9 mouse cellular contexts compared by ENCODE assay signal in the genomic region with DNA sequence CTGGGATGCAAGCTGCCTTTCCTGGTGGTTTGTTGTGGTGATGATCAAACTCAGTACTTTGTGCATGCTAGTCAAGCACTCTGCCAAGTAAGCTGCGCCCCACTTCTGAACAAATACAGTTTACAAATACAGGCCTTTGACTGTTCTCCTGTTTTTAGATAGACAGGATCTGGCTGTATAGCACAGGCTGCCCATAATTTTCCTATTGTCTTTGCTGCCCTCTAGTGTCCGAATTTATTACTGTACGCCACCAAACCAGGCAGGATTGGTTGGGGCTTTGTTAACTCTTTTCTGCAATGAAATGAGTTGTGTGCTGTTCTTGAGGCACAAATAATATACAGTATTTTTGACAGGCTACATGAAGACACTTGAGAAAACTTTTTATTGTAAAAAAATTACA. TPM values are rescaled to one million over a fixed set of nuclear protein-coding genes. Genes with fewer than 3 reads are reported as not detected.
A peak's percentile ranks its signal among the peaks of the same experiment; 100 is the strongest.
DNase-seq lines count a peak whose midpoint lies in the region; ATAC-seq and TF ChIP-seq lines count a peak whose summit lies in the region.
"Had no signal": no experiment of that assay in that cellular context is flagged by ENCODE, and none has a peak within 500 bp of the region (broad histone marks: within the 10 kb centered on the region; RNA-seq: fewer than 3 reads in every experiment).

No protein-coding gene starts in this region.

- H3K4me2 ChIP-seq in lung, postnatal 0 days (replicated peaks; ENCODE audit: low read depth, low read length): no peak overlapping the region

- peak; percentile 14 for DNase-seq in A20 (ENCODE audit: low read depth, low spot score)
- DNase-seq in MN1 (ENCODE audit: low spot score): peak; percentile 22
- peak; percentile 67 to 75 for DNase-seq in cerebellum, postnatal 10 days
- peak; percentile 4 to 39 for DNase-seq in frontal cortex, postnatal 10 days (ENCODE audit: low spot score in 2 of 2)
- peak; percentile 37 to 58 for DNase-seq in kidney, postnatal 36 days
- peak; percentile 5 for DNase-seq in lung, postnatal 0 days (ENCODE audit: low spot score)
- peak; percentile 49 to 73 for DNase-seq in right cerebral cortex, adult 2 months (ENCODE audit: low spot score in 2 of 2)
- DNase-seq in spleen, adult 18-20 months: no peak

- H3K4me1 ChIP-seq in lung, postnatal 0 days (ENCODE audit: insufficient read depth, low read depth, low read length): no peaks in the 10 kb centered on the region

- no peak overlapping the region for H3K4me3 ChIP-seq in lung, postnatal 0 days (ENCODE audit: low read depth, low read length)

- TF ChIP-seq CTCF in lung, postnatal 0 days (IDR thresholded peaks at IDR 0.05): peak; percentile 70

- no peak overlapping the region for H3K27ac ChIP-seq in lung, postnatal 0 days (ENCODE audit: low read length)
- H3K27ac ChIP-seq: macrophage had no signal

- H3K27me3 ChIP-seq in lung, postnatal 0 days (replicated peaks; ENCODE audit: insufficient read depth, low read length): no peaks in the 10 kb centered on the region

- no peak overlapping the region for H3K9ac ChIP-seq in lung, postnatal 0 days (replicated peaks; ENCODE audit: low read depth)

- TF ChIP-seq EP300 in lung, postnatal 0 days (IDR thresholded peaks at IDR 0.05): no peak

- ATAC-seq in lung, postnatal 0 days: no peak

- H3K36me3 ChIP-seq in lung, postnatal 0 days (ENCODE audit: insufficient read depth, low read length): no peaks in the 10 kb centered on the region

- no peaks in the 10 kb centered on the region for H3K9me3 ChIP-seq in lung, postnatal 0 days (ENCODE audit: low read length)

- WGBS in lung, postnatal 0 days: 15% methylated on average over 3 of the region's 3 CpGs

RNA-seq across cellular contexts. Expression of gene Lrch2, which starts 54.8 kb away (rescaled TPM):
- 1.1 and 1.2 TPM in 2 replicates for polyA plus RNA-seq in lung, postnatal 0 days (2015; fragmentation: Nextera tagmentation; extraction: Ambion mirVana)
- polyA plus RNA-seq: macrophage had no signal

Comparison
In these comparisons a context has a peak if more than half of its experiments do, and no peak if none do; other contexts are left out.
1. DNase-seq: peak in A20 (single experiment), MN1 (single experiment), cerebellum, postnatal 10 days (2 of 2), frontal cortex, postnatal 10 days (2 of 2), kidney, postnatal 36 days (2 of 2), lung, postnatal 0 days (single experiment) and right cerebral cortex, adult 2 months (2 of 2); none in spleen, adult 18-20 months (0 of 2).